Mouse (Mus musculus): ENCODE measurements around the gene Olfr1247.
"Not testable (repeated sequence)": the region's sequence is repeated elsewhere in the genome, so short reads cannot be mapped to it uniquely, and the experiment has no call there.

Olfr1247 gene

GRCm38 (mm10) chr2:89614030-89614429 is at the start of gene Olfr1247:
Gene Olfr1247, minus strand, starts transcription at chr2:89614130.
- no peak for DNase-seq

GRCm38 (mm10) chr2:89661367-89661766 is 47.4 kb upstream of the Olfr1247 start, which contains the start of gene Olfr1250:
Gene Olfr1250, minus strand, starts transcription at chr2:89661467.
- no peak for DNase-seq

- DNase-seq: no peak
Measured at GRCm38 (mm10) chr2:89634883-89635282, 21.0 kb upstream of the Olfr1247 start, which contains the start of gene Olfr1249. Gene Olfr1249, minus strand, starts transcription at chr2:89634983.

- not testable (repeated sequence) for DNase-seq
Measured at GRCm38 (mm10) chr2:89618145-89618544, 4.2 kb upstream of the Olfr1247 start, which contains the start of gene Olfr1248. Gene Olfr1248, minus strand, starts transcription at chr2:89618245.

- DNase-seq: no peak
Measured at GRCm38 (mm10) chr2:89593057-89593456, 20.9 kb downstream of the Olfr1247 start, which contains the start of gene Olfr1246. Gene Olfr1246, minus strand, starts transcription at chr2:89593157.

GRCm38 (mm10) chr2:89578347-89578746 is 35.6 kb downstream of the Olfr1247 start, which contains the start of gene Olfr1245:
Gene Olfr1245, minus strand, starts transcription at chr2:89578447.
- no peak for DNase-seq

- not testable (repeated sequence) for DNase-seq
Measured at GRCm38 (mm10) chr2:89562706-89563105, 51.2 kb downstream of the Olfr1247 start.
